Mouse (Mus musculus): ENCODE data around the gene Itln1.

DNA sequence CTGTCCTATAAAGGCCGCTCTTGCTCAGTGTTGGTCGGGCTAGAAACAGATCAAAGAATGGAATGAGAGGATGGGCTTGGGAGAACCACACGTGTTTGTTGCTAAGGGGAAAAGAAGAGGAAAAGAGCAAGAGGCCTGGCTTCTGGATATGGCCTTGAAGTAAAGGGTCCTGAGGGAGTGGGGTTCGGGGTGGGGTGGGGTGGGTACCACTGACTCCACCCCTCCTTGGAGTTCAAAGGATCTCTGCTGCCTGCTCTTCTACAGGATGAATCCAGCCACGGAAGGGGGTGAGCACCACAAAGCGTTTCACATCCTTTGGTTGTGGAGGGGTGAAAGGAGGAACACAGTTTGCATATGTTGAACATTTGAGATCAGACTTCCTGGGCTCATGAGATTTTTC lies 23.3 kb upstream of the Itln1 start:
- TF ChIP-seq CTCF (IDR thresholded peaks at IDR 0.05; ENCODE audit: control insufficient read depth, insufficient read depth, low read length), result no peak
- no peak for TF ChIP-seq POLR2A (IDR thresholded peaks at IDR 0.05; ENCODE audit: borderline replicate concordance, control insufficient read depth, low read depth, low read length)

All from bone marrow, adult 2 months (tissue).